Mouse (Mus musculus) CH12.LX (cell line): Measurements from ENCODE around the gene Kcng4.

Experiments
- CHD1 ChIP-seq: IDR thresholded peaks from 2 replicates; pipeline ENCODE4 v1.6.1; 2012; ENCODE audit warnings: low read depth, low read length, improper control_type of control experiment, inconsistent platforms
- EP300 ChIP-seq: IDR thresholded peaks from 2 replicates; pipeline ENCODE4 v1.6.1; 2011; ENCODE audit warnings: low read length, improper control_type of control experiment
- HCFC1 ChIP-seq: IDR thresholded peaks from 2 replicates; pipeline ENCODE4 v1.6.1; 2012; ENCODE audit warnings: low read depth, mild to moderate bottlenecking, inconsistent platforms, low read length, improper control_type of control experiment
- POLR2A ChIP-seq: IDR thresholded peaks from 2 replicates; pipeline ENCODE4 v1.6.1; 2011; ENCODE audit warnings: low read depth, mild to moderate bottlenecking, improper control_type of control experiment, low read length
- UBTF ChIP-seq: IDR thresholded peaks from 2 replicates; pipeline ENCODE4 v1.6.1; 2012; ENCODE audit warnings: low read depth, mild to moderate bottlenecking, inconsistent platforms, low read length, improper control_type of control experiment, moderate library complexity
- ZNF384 ChIP-seq: IDR thresholded peaks from 2 replicates; pipeline ENCODE4 v1.6.1; 2012; ENCODE audit warnings: low read depth, low read length, improper control_type of control experiment, inconsistent platforms

- TF ChIP-seq CHD1 (no peak), ZNF384 (no peak), EP300 (no peak), POLR2A (no peak), UBTF (no peak), HCFC1 (no peak)
These were observed 4.3 kb upstream of the Kcng4 start for GRCm38 (mm10) chr8:119639798-119640197.
